Mouse (Mus musculus) layer of hippocampus, adult 18-20 months (tissue): ENCODE data around the gene Trak1. TPM values are rescaled to one million over a fixed set of nuclear protein-coding genes. Genes with fewer than 3 reads are reported as not detected.

Experiments used
- DNase-seq, 2 experiments: peaks; one replicate each; pipeline ENCODE4 v3.0.0; 2022; ENCODE audit warnings: low spot score in 2 of 2
- total RNA-seq, 2 experiments: library from RNA; stranded (reverse); gene quantifications; 2 replicates each; pipeline ENCODE4 v1.2.3; 2021

Gene Trak1
- total RNA-seq, 2 experiments from 2014 or later, result 228 to 237 TPM

GRCm38 (mm10) chr9:121424281-121425164 is 127.2 kb downstream of the Trak1 start:
- DNase-seq, result no peak

GRCm38 (mm10) chr9:121426451-121426850 is 129.1 kb downstream of the Trak1 start:
- DNase-seq, result no peak

GRCm38 (mm10) chr9:121426902-121427301 is 129.6 kb downstream of the Trak1 start:
- no peak for DNase-seq

GRCm38 (mm10) chr9:121429592-121429991 is 132.3 kb downstream of the Trak1 start:
- DNase-seq, result peak in 1 of 2 experiments; percentile 54

- DNase-seq, result no peak
Measured at GRCm38 (mm10) chr9:121430379-121430778, 133.1 kb downstream of the Trak1 start.

- no peak for DNase-seq
Measured at GRCm38 (mm10) chr9:121433745-121434528, 136.6 kb downstream of the Trak1 start.

- peak in 1 of 2 experiments; percentile 61 for DNase-seq
Measured at GRCm38 (mm10) chr9:121435332-121435956, 138.1 kb downstream of the Trak1 start.

- DNase-seq, result no peak
Measured at GRCm38 (mm10) chr9:121436501-121436900, 139.2 kb downstream of the Trak1 start.

GRCm38 (mm10) chr9:121442145-121442544 is 144.8 kb downstream of the Trak1 start:
- no peak for DNase-seq

- peak in 1 of 2 experiments; percentile 39 for DNase-seq
Measured at GRCm38 (mm10) chr9:121443696-121444366, 146.5 kb downstream of the Trak1 start.

GRCm38 (mm10) chr9:121444367-121444707 is 147.0 kb downstream of the Trak1 start:
- no peak for DNase-seq

GRCm38 (mm10) chr9:121445364-121445763 is 148.1 kb downstream of the Trak1 start:
- DNase-seq, result peak in 1 of 2 experiments; percentile 56

GRCm38 (mm10) chr9:121446431-121446831 is 149.1 kb downstream of the Trak1 start:
- peak; percentile 65 to 67 for DNase-seq

- DNase-seq, result peak in 1 of 2 experiments; percentile 41
Measured at GRCm38 (mm10) chr9:121452342-121452942, 155.1 kb downstream of the Trak1 start.

GRCm38 (mm10) chr9:121454891-121455290 is 157.6 kb downstream of the Trak1 start:
- DNase-seq, result no peak

GRCm38 (mm10) chr9:121456739-121457515 is 159.6 kb downstream of the Trak1 start:
- peak in 1 of 2 experiments; percentile 52 for DNase-seq

- peak in 1 of 2 experiments; percentile 49 for DNase-seq
Measured at GRCm38 (mm10) chr9:121458466-121458865, 161.2 kb downstream of the Trak1 start.

- no peak for DNase-seq
Measured at GRCm38 (mm10) chr9:121459950-121460349, 162.6 kb downstream of the Trak1 start.

GRCm38 (mm10) chr9:121460527-121460926 is 163.2 kb downstream of the Trak1 start:
- no peak for DNase-seq

GRCm38 (mm10) chr9:121467460-121467859 is 170.2 kb downstream of the Trak1 start:
- DNase-seq, result no peak
